Mouse (Mus musculus) megakaryocyte, embryonic 14.5 days (primary cell): ENCODE measurements around the gene Tbx1.

Source experiments
- FLI1 ChIP-seq: IDR thresholded peaks from 2 replicates; pipeline ENCODE4 v1.6.1; 2012; ENCODE audit warnings: low read length, inconsistent platforms, mixed read lengths
- GATA1 ChIP-seq: IDR thresholded peaks from 3 replicates; pipeline ENCODE4 v1.6.1; 2012; ENCODE audit warnings: mixed read lengths, low read length, inconsistent platforms, borderline replicate concordance

- TF ChIP-seq FLI1 (no peak), GATA1 (no peak)
Measured at GRCm38 (mm10) chr16:18628948-18629340, 38.5 kb upstream of the Tbx1 start.
